Mouse (Mus musculus): ENCODE results near the gene 4933428M09Rik. TPM values are rescaled to one million over a fixed set of nuclear protein-coding genes. Genes with fewer than 3 reads are reported as not detected.
"Not testable (repeated sequence)": the region's sequence is repeated elsewhere in the genome, so short reads cannot be mapped to it uniquely, and the experiment has no call there.

4933428M09Rik gene
- polyA plus RNA-seq (2015; fragmentation: Nextera tagmentation; extraction: Ambion mirVana), result not detected in 2 replicates

DNA sequence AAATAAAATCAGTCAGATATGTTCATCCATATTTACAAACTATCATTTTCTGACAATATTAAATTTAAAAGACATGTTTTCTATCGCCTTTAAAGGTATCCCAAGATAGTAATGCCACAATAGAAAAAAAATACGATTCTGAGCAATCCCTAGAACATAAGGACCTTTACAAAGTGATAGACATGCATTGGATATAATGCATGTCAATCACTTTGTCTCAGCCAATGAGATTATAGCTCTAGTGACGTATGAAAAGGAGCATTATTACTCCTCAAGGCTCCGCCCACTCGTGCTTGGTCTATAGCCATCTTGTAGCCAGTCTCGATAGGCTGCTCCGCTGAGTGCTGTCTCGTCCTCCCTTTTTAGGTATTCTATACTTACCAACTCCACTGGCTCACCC is at the start of gene 4933428M09Rik:
Gene 4933428M09Rik, plus strand, starts transcription at position 301 of the 400 bp plus-strand sequence.
- ATAC-seq, result no peak
- H3K9me3 ChIP-seq (replicated peaks; ENCODE audit: control insufficient read depth, low read length, poor library complexity, severe bottlenecking), result no peaks in the 10 kb centered on the region
- no peak within 1 kb of the TSS for H3K4me2 ChIP-seq (ENCODE audit: low read length)
- H3K27me3 ChIP-seq (ENCODE audit: control insufficient read depth, insufficient read depth, low read depth, low read length), result no peaks in the 10 kb centered on the region
- H3K27ac ChIP-seq (ENCODE audit: low read length), result no peak within 1 kb of the TSS
- no peaks in the 10 kb centered on the region for H3K36me3 ChIP-seq (ENCODE audit: control insufficient read depth, insufficient read depth, low read length)
- no peaks in the 10 kb centered on the region for H3K4me1 ChIP-seq (ENCODE audit: control insufficient read depth, insufficient read depth, low read length)
- no peak within 1 kb of the TSS for H3K4me3 ChIP-seq (ENCODE audit: low read depth, low read length)
- WGBS, result 89% methylated on average over 8 of the region's 8 CpGs
- H3K9ac ChIP-seq (ENCODE audit: low read depth, low read length), result no peak within 1 kb of the TSS

DNA sequence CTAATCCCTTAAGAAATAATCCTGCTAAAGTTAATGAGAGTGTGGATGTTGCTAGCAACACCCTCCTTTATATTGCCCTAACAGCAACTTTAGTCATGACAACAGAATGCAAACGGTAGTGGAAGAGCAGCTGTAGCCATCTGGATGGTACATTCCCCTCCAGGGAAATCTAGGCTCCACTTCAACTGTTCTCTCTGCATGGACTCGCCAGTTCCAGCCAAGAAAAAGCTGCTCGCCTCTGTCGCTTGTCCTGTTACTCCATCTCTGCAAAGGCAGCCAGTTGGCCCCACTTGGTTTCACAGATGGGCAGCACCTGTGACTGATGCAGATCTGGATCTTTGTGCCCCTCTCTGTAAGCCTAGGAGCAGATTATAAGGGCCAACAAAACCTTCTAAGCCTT is 45.0 kb upstream of the 4933428M09Rik start:
- no peak overlapping the region for H3K4me3 ChIP-seq (ENCODE audit: low read depth, low read length)
- H3K36me3 ChIP-seq (ENCODE audit: control insufficient read depth, insufficient read depth, low read length), result no peaks in the 10 kb centered on the region
- no peak for ATAC-seq
- H3K4me1 ChIP-seq (ENCODE audit: control insufficient read depth, insufficient read depth, low read length), result no peaks in the 10 kb centered on the region
- H3K9ac ChIP-seq (ENCODE audit: low read depth, low read length), result no peak overlapping the region
- no peaks in the 10 kb centered on the region for H3K9me3 ChIP-seq (replicated peaks; ENCODE audit: control insufficient read depth, low read length, poor library complexity, severe bottlenecking)
- H3K4me2 ChIP-seq (ENCODE audit: low read length), result no peak overlapping the region
- no peak overlapping the region for H3K27ac ChIP-seq (ENCODE audit: low read length)
- WGBS, result 38% methylated on average over 4 of the region's 4 CpGs
- H3K27me3 ChIP-seq (ENCODE audit: control insufficient read depth, insufficient read depth, low read depth, low read length), result no peaks in the 10 kb centered on the region

GRCm38 (mm10) chrX:139191506-139191905 is 12.5 kb downstream of the 4933428M09Rik start:
- H3K27me3 ChIP-seq (ENCODE audit: control insufficient read depth, insufficient read depth, low read depth, low read length); ATAC-seq; H3K9ac ChIP-seq (ENCODE audit: low read depth, low read length); H3K4me2 ChIP-seq (ENCODE audit: low read length); H3K36me3 ChIP-seq (ENCODE audit: control insufficient read depth, insufficient read depth, low read length); H3K9me3 ChIP-seq (replicated peaks; ENCODE audit: control insufficient read depth, low read length, poor library complexity, severe bottlenecking); H3K4me1 ChIP-seq (ENCODE audit: control insufficient read depth, insufficient read depth, low read length); H3K27ac ChIP-seq (ENCODE audit: low read length); H3K4me3 ChIP-seq (ENCODE audit: low read depth, low read length): not testable (repeated sequence)
- WGBS, result 90% methylated on average over 3 of the region's 3 CpGs

GRCm38 (mm10) chrX:139194572-139195279 is 15.7 kb downstream of the 4933428M09Rik start:
- H3K9ac ChIP-seq (ENCODE audit: low read depth, low read length), result no peak overlapping the region
- H3K4me2 ChIP-seq (ENCODE audit: low read length), result no peak overlapping the region
- H3K27me3 ChIP-seq (ENCODE audit: control insufficient read depth, insufficient read depth, low read depth, low read length), result no peaks in the 10 kb centered on the region
- WGBS, result 65% methylated on average over 1 of the region's 1 CpGs
- ATAC-seq, result no peak
- H3K4me3 ChIP-seq (ENCODE audit: low read depth, low read length), result no peak overlapping the region
- H3K27ac ChIP-seq (ENCODE audit: low read length), result no peak overlapping the region
- H3K4me1 ChIP-seq (ENCODE audit: control insufficient read depth, insufficient read depth, low read length), result no peaks in the 10 kb centered on the region
- no peaks in the 10 kb centered on the region for H3K36me3 ChIP-seq (ENCODE audit: control insufficient read depth, insufficient read depth, low read length)
- H3K9me3 ChIP-seq (replicated peaks; ENCODE audit: control insufficient read depth, low read length, poor library complexity, severe bottlenecking), result no peaks in the 10 kb centered on the region

- not testable (repeated sequence) for H3K27me3 ChIP-seq (ENCODE audit: control insufficient read depth, insufficient read depth, low read depth, low read length); H3K36me3 ChIP-seq (ENCODE audit: control insufficient read depth, insufficient read depth, low read length); H3K9ac ChIP-seq (ENCODE audit: low read depth, low read length); H3K4me1 ChIP-seq (ENCODE audit: control insufficient read depth, insufficient read depth, low read length); H3K27ac ChIP-seq (ENCODE audit: low read length); H3K9me3 ChIP-seq (replicated peaks; ENCODE audit: control insufficient read depth, low read length, poor library complexity, severe bottlenecking); H3K4me3 ChIP-seq (ENCODE audit: low read depth, low read length)
- peak overlapping the region; percentile 62 for H3K4me2 ChIP-seq (ENCODE audit: low read length)
- 0 out of 2 replicates have a peak, but pooled peaks have one; percentile 48 for ATAC-seq
- 72% methylated on average over 3 of the region's 4 CpGs for WGBS
These were observed 30.3 kb downstream of the 4933428M09Rik start for GRCm38 (mm10) chrX:139209191-139209828.

GRCm38 (mm10) chrX:139209829-139210225 is 30.8 kb downstream of the 4933428M09Rik start, which contains the start of gene Mum1l1:
Mum1l1 (plus strand) TSS chrX:139210042.
- H3K36me3 ChIP-seq (ENCODE audit: control insufficient read depth, insufficient read depth, low read length), result no peaks in the 10 kb centered on the region
- no peaks in the 10 kb centered on the region for H3K9me3 ChIP-seq (replicated peaks; ENCODE audit: control insufficient read depth, low read length, poor library complexity, severe bottlenecking)
- H3K4me2 ChIP-seq (ENCODE audit: low read length), result peak within 1 kb of the TSS; percentile 62
- 20% methylated on average over 31 of the region's 31 CpGs for WGBS
- peak within 1 kb of the TSS; percentile 50 for H3K4me3 ChIP-seq (ENCODE audit: low read depth, low read length)
- ATAC-seq, result peak; percentile 89
- no peaks in the 10 kb centered on the region for H3K27me3 ChIP-seq (ENCODE audit: control insufficient read depth, insufficient read depth, low read depth, low read length)
- H3K4me1 ChIP-seq (ENCODE audit: control insufficient read depth, insufficient read depth, low read length), result no peaks in the 10 kb centered on the region
- H3K27ac ChIP-seq (ENCODE audit: low read length), result no peak within 1 kb of the TSS
- H3K9ac ChIP-seq (ENCODE audit: low read depth, low read length), result peak within 1 kb of the TSS; percentile 59

DNA sequence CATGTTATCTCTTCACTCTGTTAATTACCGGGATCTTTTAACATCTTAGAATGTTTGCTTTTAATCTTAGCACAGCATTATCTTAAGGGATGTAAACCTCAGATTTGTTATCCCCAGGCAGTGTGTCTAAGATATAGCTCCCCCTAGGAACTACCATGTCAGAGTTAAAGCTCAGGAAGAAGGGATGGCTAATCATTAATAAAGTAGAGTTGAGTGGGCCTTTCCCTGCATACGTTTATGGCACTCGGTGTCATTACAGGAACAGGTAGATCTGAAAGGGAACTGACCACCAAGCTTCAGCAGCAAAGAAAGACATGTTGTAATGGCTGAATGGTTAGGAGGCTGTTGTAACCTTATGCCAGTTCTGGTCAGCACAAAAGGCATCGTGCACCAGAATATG is 35.7 kb downstream of the 4933428M09Rik start:
- Histone ChIP-seq H3K27ac (ENCODE audit: low read length) (no peak overlapping the region), H3K27me3 (ENCODE audit: control insufficient read depth, insufficient read depth, low read depth, low read length) (no peaks in the 10 kb centered on the region), H3K4me1 (ENCODE audit: control insufficient read depth, insufficient read depth, low read length) (no peaks in the 10 kb centered on the region), H3K36me3 (ENCODE audit: control insufficient read depth, insufficient read depth, low read length) (no peaks in the 10 kb centered on the region), H3K4me3 (ENCODE audit: low read depth, low read length) (no peak overlapping the region), H3K4me2 (ENCODE audit: low read length) (no peak overlapping the region), H3K9me3 (replicated peaks; ENCODE audit: control insufficient read depth, low read length, poor library complexity, severe bottlenecking) (no peaks in the 10 kb centered on the region), H3K9ac (ENCODE audit: low read depth, low read length) (no peak overlapping the region)
- WGBS, result 69% methylated on average over 4 of the region's 4 CpGs
- ATAC-seq, result no peak

GRCm38 (mm10) chrX:139216409-139216808 is 37.4 kb downstream of the 4933428M09Rik start:
- WGBS, result 74% methylated on average over 5 of the region's 5 CpGs
- H3K4me1 ChIP-seq (ENCODE audit: control insufficient read depth, insufficient read depth, low read length), result no peaks in the 10 kb centered on the region
- no peaks in the 10 kb centered on the region for H3K9me3 ChIP-seq (replicated peaks; ENCODE audit: control insufficient read depth, low read length, poor library complexity, severe bottlenecking)
- no peaks in the 10 kb centered on the region for H3K36me3 ChIP-seq (ENCODE audit: control insufficient read depth, insufficient read depth, low read length)
- no peaks in the 10 kb centered on the region for H3K27me3 ChIP-seq (ENCODE audit: control insufficient read depth, insufficient read depth, low read depth, low read length)
- H3K4me3 ChIP-seq (ENCODE audit: low read depth, low read length), result peak overlapping the region; percentile 43; the same call in 1 of the 2 replicates
- H3K4me2 ChIP-seq (ENCODE audit: low read length), result peak overlapping the region; percentile 58
- ATAC-seq, result peak; percentile 51; the same call in 1 of the 2 replicates
- H3K9ac ChIP-seq (ENCODE audit: low read depth, low read length), result no peak overlapping the region
- H3K27ac ChIP-seq (ENCODE audit: low read length), result no peak overlapping the region

DNA sequence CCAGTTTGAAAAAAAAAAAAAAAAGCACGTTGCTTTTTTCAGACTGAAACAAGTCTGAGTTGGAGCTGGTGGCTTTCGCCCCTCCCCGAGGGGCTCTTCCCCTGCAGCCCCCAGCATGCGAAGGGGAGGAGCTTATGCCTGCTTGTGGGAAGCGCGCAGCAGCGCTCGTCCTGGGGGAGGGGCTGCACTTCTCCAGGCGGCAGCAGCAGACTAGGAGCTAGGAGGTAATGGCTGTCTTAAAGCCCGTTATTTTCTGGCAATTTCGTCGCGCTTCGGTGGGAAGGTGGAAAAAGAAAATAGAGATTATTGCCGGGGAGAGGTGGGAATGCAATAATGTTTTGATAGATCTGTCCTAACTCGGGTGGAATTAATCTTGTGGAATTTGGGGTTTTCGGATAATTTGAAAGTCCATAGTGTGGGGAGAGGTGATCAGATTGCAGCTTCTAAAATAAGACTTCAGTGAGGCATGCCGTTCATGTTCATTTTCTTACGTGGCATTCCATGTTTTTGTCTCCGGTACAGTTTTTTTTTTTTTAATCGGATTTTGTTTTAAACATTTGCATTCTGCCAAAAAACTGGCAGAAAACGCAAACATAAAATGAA is 38.1 kb downstream of the 4933428M09Rik start:
- H3K27ac ChIP-seq (ENCODE audit: low read length), result no peak overlapping the region
- H3K4me1 ChIP-seq (ENCODE audit: control insufficient read depth, insufficient read depth, low read length), result no peaks in the 10 kb centered on the region
- peak overlapping the region; percentile 43 for H3K4me3 ChIP-seq (ENCODE audit: low read depth, low read length)
- no peaks in the 10 kb centered on the region for H3K9me3 ChIP-seq (replicated peaks; ENCODE audit: control insufficient read depth, low read length, poor library complexity, severe bottlenecking)
- peak overlapping the region; percentile 38 for H3K9ac ChIP-seq (ENCODE audit: low read depth, low read length)
- ATAC-seq, result peak; percentile 95
- H3K36me3 ChIP-seq (ENCODE audit: control insufficient read depth, insufficient read depth, low read length), result no peaks in the 10 kb centered on the region
- 19% methylated on average over 22 of the region's 22 CpGs for WGBS
- H3K27me3 ChIP-seq (ENCODE audit: control insufficient read depth, insufficient read depth, low read depth, low read length), result no peaks in the 10 kb centered on the region
- peak overlapping the region; percentile 58 for H3K4me2 ChIP-seq (ENCODE audit: low read length)

All from midbrain, embryonic 16.5 days (tissue).